Mouse (Mus musculus) heart, postnatal 36 days (tissue): ENCODE data around the gene Bach2. TPM values are rescaled to one million over a fixed set of nuclear protein-coding genes. Genes with fewer than 3 reads are reported as not detected.

Experiments used
- DNase-seq, 2 experiments: peaks; one replicate each; pipeline ENCODE4 v3.0.0; 2021 to 2022
- intact Hi-C: fragments of 180-260 bp; cut with DNase I; formaldehyde crosslinking; loops from one replicate; pipeline ENCODE4 v1.15.1; 2025
- total RNA-seq, 2 experiments: library from RNA; stranded (reverse); gene quantifications; 2 replicates each; pipeline ENCODE4 v1.2.3; 2021

Bach2 gene
- total RNA-seq, 2 experiments from 2014 or later = 5.4 to 6.4 TPM

DNA sequence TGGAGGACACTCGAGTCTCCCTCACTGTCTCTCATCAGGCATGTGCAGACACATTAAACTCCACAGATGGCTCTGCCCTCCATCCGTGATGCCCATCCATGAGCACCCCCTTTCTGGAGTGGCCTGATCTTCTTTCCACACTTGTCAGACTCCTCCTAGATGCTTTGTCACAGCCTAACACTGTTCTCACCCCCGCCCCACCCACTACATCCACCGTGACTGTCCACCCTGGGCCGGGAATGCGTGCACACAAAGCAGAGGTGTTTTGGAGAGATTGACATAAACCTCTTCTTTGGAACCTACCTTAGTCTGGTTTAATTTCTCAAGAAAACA, 202.1 kb downstream of the Bach2 start:
- intact Hi-C loops = no loop called here
- DNase-seq = no peak

DNA sequence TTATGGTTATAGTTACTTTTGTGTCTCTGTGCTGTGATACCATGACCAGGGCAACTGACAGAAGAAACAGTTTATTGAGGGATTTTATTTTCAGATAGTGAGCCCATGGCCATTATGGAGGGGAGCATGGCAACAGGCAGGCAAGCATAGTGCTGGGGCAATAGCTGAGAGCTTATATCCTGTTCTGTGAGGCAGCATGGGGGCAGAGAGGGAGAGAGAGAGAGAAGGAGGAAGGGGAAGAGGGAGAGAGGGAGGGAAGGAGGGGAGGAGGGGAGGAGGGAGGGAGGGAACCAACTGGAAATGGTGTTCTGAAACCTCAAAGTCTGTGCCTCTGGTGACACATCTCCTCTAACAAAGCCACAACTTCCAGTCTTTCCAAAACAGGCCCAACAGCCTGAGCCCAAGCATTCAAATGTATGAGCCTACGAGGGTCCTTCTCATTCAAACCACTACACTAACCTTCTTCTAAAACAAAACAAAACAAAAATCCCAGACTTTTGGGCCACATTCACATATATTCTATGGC, 206.1 kb downstream of the Bach2 start:
- DNase-seq = no peak
- intact Hi-C loops = no loop called here

DNA sequence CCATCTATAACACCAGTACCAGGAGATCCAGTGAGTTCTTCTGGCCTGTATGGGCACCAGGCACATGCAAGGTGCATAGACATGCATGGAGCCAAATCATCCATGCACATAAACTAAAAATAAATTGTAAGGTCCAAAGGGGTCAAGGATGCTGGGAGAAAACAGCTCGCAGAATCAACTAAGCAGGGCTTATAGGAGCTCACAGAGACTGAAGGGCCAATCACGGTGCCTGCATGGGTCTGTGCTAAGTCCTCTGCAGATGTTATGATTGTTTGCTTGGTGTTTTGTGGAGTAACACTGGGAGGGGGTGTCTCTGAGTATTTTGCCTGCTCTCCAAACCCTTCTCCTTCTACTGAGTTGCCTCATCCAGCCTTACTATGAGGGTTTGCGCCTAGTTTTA, 209.2 kb downstream of the Bach2 start:
- DNase-seq = no peak
- intact Hi-C loops = no loop called here

DNA sequence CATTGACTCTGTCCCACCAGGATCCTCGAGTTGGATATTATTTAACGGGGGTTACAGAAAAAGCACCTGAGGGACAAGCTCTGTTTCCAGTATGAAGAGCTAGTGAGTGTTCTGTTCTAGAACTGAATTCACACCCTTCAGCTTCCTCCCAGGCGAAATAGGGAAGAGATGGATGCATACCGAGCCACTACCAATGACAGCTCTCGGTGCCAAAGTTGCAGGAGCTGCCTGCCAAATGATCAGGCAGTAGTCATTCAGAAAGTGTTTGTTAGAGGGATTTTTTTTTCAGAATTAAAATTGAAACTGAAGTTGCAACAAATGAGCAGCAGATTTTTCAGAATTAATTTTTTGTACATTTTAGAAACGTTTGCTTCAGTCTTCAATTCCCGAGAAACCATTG, 223.4 kb downstream of the Bach2 start:
- intact Hi-C loops = no loop called here
- no peak for DNase-seq

DNA sequence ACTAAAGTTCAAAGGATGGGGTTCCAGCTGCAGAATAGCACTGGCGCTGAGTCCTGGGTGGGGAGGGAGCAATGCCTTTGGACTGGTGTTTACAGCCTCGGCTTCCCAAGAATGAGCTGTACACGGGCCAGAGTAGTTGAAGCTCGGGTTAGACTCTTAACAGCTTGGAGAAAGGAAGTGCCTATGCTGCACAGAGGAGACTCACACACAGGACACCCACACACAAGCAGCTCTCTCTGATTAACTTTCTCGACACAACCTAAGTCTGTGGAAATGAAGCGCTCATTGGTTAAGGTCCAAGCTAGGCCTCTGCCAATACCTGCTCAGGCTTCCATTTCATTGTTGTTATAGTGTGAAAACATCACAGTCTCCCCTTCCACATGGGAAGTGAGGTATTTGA, 224.5 kb downstream of the Bach2 start:
- DNase-seq = no peak
- intact Hi-C loops = no loop called here

DNA sequence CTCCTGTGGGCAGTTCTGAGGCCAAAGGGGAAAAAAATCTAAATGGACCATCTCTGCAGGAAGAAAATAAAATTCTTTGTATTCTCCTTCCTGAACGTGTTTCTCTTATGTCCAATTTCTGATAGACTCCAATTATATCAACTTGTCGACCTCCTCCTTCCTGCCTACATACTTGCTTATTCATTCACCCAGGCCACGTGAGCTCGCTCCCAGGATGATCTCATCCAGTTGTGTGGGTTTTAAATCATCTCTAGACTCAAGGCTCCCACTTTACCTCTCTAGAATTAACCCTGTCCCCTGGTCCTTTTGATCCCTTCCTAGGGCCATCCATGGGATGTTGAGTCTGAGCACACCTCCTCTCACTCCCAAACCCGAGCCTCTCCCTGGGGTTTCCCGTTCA, 225.9 kb downstream of the Bach2 start:
- intact Hi-C loops = no loop called here
- DNase-seq = no peak

DNA sequence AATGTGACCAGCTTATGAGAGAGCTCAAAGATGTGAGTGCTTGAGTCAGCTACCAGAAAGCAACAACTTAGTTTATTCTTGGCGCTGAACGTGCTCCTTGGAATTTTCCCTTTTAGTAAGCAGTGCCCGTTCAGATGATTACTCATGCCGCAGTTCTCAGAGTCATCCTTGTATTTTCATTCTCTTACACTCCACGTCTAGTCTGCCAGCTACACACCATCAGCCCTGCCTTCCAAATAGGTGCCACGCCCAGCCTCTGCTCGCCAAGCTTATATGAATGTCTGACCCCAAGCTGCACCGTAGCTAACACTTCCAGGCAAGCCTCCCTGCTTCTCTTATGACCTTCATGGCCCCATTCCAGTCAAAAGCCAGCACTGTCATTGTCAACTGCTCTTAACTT, 227.4 kb downstream of the Bach2 start:
- DNase-seq = no peak
- intact Hi-C loops = no loop called here

DNA sequence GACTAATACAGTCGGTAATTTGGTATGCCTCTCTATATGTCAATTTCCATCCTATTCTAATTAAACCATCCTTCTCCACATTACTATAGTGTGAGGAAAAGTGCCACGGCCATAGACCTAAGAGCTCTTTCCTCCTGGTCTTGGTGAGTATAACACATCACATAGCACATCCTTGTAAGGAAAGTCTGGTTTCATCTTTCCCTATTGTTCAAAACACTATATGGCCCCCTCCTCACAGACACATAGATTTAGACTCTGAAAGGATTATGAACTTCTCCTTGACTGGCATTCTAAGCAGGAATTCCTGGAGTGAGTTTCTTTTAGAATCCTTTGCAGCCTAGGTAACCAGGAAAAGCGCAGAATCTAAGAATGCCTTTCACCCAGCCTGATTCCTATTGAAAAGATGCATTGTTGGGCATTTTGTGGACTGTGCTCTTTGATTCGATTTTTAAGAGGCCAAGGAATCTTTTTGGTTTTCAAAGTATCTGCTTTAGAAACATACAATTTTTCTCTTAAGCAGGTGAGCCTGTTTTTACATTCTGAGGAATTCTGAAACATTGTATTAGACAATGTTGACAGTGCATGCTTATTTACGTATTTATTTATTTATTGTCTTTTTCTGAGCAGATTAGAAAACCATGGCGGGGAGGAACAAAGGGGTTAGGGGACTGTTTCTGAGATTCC, 239.5 kb downstream of the Bach2 start:
- DNase-seq = no peak
- intact Hi-C loops = no loop called here

DNA sequence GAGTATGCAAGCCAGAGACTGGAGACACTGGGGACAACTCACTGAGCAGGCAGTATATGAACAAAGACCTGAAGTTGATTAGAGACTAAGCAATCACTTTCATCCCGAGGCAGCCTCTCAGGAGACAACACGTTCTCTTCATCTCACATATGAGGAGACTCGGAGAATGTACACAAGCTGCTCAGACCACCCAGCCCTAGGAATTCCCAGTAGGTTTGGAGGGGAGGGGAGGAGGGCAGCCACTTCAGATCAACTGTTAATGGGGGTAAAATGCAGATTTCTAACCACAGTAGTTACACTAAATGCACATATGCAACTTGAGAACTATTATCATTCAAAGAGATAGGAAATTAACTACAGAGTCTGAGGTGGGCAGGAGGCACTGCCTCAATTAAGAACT, 240.6 kb downstream of the Bach2 start:
- intact Hi-C loops = no loop called here
- no peak for DNase-seq

DNA sequence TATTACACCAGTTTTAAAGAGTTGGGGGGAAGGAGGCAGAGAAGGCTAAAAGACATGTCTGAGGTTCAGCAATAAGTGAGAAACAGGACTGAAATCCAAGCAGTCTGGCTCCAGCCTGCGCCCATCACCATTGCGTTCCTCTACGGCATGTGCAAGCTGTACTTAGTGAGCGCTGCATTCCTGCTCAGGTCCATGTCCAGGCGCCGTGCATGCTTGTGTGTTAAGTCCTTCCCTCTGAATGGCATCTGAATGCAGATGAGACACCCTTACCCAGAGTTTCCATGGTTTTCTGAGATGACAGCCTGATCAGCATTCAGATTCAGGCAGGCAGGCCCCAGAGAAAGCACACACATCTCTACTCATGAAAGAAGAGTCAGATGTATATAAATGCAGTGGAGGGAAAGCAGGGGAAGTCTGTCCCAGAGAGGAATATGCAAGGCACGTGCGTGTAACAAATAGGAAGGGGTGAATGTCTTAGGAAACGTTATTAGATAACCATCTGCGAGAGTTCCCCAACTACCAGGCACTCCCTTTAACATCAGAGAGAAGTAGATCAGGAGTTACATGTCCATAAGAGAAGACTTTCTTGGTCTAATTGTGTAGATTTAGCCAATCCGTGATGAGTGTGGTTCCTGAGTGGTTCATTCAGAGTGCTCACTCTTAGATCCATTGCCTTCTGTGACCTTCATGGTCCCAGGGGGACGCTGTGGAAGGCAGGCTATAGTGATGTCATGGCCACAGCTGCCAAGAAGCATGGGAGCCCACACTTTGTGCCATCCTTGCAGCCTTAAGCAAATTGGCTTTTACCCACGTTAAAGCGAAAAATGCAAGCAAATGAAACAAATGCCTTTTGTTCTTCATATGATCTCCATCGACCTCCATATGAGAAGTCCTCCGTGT, 241.4 kb downstream of the Bach2 start:
- intact Hi-C loops = no loop called here
- no peak for DNase-seq

DNA sequence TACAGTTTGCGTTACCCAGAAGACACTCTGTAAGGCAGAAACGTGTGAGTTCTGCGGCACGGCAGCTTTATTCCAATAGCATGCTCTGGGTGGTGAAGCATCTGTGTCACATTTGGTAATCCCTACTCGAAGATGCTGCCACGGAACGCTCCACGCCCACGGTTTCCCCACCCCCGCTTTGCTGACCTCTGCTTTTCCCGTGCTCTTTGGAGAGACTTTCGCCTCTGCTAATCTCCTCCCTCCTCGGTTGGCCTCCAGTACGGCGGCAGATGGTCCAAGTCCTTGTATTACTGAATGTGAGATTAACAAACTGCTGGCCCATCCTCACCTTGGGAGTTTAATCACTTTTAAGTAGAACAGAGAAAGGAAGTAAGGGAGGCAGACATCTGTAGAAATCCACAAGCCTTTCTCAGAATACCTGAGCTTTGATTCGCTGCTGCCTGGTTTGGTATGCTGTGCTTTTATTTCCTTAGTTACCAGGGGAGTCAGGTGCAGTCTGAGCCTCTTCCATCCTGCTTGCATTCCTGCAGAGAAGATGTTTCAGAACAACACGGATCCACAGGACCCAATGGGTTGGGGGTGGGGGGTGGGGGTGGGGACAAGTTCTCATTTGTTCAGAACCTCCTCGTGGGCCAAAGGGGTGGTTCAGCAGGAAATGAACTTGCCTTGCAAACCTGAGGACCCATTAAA, 242.9 kb downstream of the Bach2 start:
- intact Hi-C loops = no loop called here
- DNase-seq = peak in 1 of 2 experiments; percentile 13

DNA sequence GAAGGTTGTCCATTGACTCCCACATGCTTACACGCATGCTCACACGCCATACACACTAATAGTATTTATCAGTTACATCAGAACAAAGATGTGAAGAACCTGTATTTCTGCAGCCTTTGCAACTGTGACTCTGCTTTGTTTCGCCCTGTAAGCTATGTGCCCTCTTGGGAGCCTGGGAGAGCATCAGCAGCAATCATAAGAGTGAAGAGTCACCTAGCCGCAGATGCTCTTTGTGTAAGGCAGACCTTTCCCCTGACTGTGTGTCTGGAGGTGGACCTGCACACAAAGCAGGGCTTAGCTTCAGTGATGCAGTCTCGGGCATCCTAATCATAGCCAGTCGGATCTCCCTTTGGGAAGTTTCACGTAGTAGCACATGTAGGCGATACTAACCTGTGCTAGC, 243.5 kb downstream of the Bach2 start:
- intact Hi-C loops = no loop called here
- no peak for DNase-seq

DNA sequence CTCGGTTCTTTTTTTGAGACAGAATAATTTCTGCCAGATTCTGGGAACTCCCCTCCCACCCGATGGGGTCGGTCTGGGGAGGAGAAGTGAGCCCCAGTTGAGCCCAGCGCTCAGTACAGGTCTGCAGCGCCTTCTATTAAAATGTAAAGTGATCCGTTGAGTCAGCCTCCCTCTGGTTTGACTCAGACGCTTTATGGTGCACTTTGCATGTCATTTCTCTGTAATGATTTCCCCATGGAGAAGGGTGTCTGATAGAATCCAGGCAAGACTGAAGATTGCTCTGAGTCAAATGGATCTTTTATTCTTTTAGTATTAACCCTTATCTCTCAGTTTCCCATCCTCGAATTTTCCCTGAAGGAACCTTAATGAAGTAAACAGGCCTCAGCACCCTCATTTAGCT, 244.3 kb downstream of the Bach2 start:
- intact Hi-C loops = no loop called here
- no peak for DNase-seq

DNA sequence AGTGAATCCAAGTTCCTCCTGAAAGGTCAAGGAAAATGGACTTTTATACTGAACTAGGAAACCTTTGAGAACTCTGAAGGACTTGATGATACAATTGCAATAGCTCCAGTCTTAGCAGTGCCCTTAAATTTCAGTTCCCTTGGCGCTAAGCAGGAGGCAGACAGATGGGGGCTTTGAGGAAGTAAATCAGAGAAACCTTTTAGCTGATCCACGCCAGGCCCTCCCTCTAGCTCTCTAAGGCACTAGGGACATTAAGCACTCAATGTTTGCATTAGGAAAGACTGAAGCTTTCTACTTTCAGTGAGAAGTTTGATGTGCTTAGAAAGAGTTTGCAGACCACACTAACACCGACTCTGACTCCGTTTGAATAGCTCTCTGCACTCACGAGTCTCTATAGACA, 247.2 kb downstream of the Bach2 start:
- DNase-seq = no peak
- intact Hi-C loops = no loop called here

DNA sequence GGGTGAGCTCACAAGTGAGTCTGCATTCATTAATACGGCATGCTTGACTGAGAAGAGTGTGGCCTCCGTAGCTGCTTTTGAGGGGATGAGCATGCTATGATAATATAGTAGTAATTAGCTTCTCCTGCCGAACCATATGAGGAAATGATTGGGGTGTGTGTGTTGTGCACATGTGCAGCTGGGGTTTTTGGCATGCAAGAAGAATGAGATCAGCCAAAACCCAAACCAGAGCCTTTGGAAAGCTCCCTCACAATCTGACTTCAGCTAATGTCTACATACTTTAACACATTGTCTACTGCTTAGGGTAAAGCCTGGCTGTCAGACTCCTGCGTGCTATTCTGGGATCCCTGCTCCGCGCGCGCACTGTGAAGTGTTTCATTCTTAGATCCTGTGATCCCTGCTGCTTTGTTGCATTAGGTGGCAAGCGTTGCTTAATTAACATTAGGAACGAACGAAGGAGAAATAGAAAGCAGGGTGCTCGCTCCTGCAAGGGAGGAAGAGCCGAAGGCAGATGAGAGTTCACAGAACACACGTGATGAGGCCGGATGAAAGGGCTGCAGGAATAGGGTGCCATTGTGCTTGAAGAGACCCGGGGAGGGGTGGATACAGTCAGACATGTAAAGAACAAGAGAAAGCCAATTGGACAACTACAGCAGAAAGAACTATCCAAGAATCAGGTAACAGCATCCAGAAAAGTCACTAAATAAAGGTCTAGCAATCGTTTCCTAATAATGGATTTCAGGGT, 248.2 kb downstream of the Bach2 start:
- DNase-seq = no peak
- intact Hi-C loops = no loop called here

DNA sequence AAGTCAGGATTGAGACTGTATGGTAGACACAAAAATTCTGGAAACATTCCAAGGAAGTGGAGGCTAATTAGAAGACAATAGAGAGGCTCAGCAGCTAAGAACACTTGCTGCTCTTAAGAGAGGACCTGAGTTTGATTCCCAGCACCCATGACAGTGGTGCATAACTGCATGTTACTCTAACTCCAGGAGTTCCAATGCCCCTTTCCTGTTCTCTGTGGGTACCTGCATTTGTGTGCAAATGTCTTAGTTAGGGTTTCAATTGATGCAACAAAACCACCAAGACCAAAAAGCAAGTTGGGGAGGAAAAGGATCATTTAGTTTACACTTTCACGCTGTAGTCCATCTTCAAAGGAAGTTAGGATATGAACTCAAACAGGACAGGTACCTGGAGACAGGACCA, 250.6 kb downstream of the Bach2 start:
- intact Hi-C loops = no loop called here
- no peak for DNase-seq

DNA sequence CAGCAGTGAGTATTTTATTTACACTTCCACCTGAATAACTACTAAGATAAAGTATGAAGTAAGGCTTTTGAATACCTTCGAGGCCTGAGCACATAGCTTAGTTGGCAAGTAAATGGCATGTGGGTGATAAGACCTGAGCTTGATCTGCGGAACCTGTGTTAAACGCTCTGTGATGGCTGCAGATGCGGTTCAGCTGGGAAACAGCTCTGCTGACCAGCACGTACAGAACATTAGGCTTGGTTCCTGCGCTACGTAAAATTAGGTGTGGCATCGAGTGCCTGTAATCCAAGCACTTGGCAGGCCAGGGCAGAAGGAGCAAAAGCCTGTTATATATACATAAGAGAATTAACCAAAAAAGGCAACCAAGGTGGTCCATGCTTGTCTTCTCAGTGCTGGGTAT, 252.6 kb downstream of the Bach2 start:
- DNase-seq = no peak

DNA sequence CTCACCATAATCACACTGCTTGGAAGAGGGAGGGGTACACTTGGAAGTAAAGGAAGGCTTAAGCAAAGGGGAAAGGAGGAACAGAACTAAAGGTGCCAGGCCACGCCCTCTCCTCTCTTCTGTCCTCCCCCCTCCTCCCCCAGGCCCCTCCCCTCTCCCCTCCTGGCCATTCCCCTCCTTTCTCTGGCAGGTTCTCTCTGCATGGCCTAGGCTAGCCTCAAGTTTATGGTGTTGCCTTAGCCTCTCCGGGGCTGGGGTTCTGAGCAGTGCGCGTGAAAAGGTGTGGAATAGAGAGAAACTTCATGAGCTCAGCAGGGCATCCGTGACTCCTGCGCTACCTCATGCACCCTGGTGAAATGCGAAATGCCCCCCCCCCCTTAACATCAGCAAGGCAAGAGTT, 254.2 kb downstream of the Bach2 start:
- no peak for DNase-seq
- intact Hi-C loops = loop anchor here (5.0 kb wide), 1 partner anchor 44 kb away; no protein-coding TSS in a partner anchor

More for the DNA sequence above, 252.6 kb downstream of the Bach2 start:
- intact Hi-C loops = loop anchor here (5.0 kb wide), 1 partner anchor 46 kb away; no protein-coding TSS in a partner anchor

DNA sequence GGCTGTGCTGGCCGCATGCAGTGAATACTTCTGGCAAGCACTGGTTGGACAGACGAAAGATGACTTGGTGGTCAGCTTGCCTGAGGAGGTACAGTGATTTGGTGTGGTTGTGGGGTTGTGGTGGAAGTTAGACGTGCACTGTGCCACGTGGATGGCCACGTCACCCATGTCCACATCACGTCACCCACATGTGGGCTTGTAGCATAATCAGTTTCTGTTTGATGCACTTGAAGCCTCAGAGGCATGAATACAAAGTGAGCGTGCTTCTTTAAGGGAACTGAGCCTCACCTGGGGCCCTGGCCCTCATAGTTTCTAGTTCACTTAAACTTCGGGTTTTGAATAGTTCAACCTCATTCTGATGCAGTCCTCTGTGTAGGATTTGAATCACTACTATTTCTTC, 263.2 kb downstream of the Bach2 start:
- intact Hi-C loops = no loop called here
- no peak for DNase-seq

DNA sequence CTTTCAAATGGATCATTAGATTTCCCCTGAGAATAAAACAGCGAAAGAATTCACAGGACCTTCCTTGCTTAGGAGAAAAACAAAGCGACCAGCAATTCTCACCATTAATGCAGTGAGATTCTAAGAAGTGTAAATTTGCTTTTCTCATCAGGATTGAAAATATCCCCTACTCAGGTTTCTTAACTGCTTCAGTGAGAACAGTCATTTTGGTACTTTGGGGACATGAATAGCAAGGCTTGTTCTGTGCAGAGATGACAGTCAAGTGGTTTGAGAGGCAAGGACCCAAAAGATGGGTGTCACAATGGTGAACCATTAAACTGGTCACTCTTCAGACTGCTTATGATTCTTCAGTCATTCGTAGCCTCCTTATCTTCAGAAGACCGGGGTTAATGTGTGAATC, 263.6 kb downstream of the Bach2 start:
- intact Hi-C loops = no loop called here
- no peak for DNase-seq

DNA sequence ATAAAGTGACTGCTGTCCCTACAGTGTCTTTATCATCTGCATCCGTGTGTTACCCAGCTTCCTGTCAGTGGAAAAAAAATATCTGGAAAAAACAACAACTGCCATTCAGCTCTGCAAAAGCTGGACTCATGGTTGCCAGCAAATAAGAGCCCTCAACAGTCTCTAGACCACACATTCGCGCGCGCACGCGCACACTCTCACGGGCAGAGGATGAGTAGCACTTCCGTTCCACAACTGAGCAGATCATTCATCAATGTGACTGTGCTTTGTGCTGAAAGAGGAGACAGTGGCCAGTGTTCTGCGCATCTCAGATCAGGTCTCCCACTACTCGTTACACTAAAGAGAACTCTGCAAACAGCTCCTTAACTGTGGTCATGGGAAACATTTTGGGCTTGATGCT, 265.6 kb downstream of the Bach2 start:
- DNase-seq = no peak
- intact Hi-C loops = no loop called here
